Mouse (Mus musculus) layer of hippocampus, adult 6 months (tissue): ENCODE data around the gene Pdzd4. TPM values are rescaled to one million over a fixed set of nuclear protein-coding genes. Genes with fewer than 3 reads are reported as not detected.

Experiments used
- long read RNA-seq, 2 experiments: library from polyadenylated mRNA; unstranded; transcript quantifications; one replicate each; pipeline ENCODE4 v2.0.0; 2019 to 2020
- polyA plus RNA-seq: library from polyadenylated mRNA; unstranded; fragments of <200 nt; fragmentation: Nextera tagmentation; gene quantifications from 2 replicates; pipeline ENCODE4 v1.2.3, GENCODE M21; 2021

Gene Pdzd4
- 1.0 and 1.7 TPM in 2 replicates for polyA plus RNA-seq
- long read RNA-seq, experiment 1, partial matches to known transcripts: 0 of 5 reads
- long read RNA-seq, experiment 1, other reads (novel, unspliced or antisense): 5 of 5 reads
- long read RNA-seq, experiment 2, partial matches to known transcripts: 0 of 9 reads
- long read RNA-seq, experiment 2, other reads (novel, unspliced or antisense): 9 of 9 reads

DNA sequence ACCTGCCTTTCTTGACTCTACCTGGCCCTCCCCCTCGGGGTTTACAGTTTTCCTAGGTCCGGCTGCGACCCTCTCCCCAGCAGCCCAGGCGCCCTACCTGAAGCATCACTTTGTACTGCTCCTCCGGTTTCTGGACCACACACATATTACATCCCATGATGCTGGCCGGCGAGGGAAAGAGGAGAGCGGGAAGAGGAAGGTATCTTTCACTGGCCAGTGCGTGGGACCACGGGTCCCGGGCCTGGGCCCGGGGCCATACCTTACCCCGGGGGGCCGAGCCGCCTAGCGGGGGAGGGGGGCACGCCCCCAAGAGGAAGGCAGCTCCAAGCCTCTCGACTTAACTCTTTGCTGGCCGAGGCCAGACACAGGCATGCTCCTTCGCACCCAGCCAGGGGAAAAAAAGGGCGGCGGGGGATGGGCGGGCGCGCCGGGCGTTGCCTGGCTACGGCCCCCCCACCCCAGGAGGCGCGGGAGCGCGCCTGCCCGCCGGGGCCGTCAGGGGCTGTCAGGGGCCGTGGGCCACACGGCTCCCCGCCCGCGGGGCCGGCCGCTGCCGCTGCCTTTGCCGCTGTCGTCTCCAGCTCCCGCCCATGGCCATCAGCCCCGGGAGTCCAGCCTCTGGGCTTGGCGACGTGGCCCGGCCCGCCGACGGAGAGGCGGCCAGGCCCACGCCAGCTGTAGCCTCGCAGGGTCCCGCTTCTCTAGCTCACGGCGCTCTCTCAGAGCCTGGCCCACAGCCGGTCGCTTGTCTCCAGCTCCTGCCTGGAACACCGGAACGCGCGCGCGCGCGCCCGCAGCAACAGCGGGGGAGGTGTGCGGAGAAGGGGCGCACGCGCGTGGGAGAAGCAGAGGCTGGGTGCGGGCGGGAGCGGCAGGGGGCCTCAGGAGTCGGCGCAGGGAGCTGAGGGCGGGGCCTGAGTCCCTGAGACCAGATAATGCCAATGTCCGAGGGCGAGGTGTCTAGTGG lies at the start of gene Pdzd4:
TSS of gene Pdzd4 (minus strand) at position 785 of the 967 bp plus-strand sequence.

DNA sequence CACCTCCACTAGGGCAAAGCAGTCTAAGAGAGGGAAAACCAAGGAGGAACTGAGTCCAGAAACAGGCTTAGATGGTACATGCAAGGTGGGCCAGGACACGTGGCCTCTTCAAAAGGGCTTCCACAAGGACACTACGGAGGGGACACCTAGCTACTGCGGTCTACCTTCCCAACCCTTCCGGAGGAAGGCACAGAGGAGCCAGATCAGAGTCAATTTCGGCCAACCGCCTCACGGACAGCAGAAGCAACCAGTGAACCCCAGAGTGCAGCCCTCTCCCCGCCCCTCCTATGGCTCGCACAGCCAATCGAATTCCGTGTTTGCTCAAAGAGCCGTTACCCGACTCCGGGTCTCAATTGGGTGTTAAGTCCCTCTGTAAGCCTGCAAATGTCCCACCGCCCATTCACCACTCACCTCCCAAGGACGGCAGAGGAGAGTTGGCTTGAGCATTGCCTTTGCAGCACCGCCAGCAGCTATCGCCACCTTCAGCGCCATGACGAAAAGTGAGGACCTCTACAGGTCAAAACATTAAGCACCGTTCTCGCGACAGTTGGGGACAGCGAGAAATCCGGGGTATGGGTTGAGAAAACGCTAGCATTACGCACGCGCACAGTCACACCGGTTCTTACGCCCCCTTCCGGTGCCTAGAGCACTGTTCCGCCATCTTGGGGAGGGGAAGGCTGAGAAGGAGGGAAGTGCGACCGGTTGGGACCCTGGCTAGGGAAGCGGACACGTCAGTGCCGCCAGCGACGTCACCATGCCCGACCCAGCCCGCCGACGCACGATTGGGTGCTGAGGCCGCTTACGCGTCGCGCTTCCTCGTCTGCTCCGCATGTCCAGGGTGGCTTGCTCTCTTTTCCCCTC lies 38.2 kb downstream of the Pdzd4 start, which contains the start of the genes Idh3g and Ssr4:
TSS of gene Idh3g (minus strand) at position 534 of the 861 bp plus-strand sequence.
TSS of gene Ssr4 (plus strand) at position 665 of the 861 bp plus-strand sequence.

DNA sequence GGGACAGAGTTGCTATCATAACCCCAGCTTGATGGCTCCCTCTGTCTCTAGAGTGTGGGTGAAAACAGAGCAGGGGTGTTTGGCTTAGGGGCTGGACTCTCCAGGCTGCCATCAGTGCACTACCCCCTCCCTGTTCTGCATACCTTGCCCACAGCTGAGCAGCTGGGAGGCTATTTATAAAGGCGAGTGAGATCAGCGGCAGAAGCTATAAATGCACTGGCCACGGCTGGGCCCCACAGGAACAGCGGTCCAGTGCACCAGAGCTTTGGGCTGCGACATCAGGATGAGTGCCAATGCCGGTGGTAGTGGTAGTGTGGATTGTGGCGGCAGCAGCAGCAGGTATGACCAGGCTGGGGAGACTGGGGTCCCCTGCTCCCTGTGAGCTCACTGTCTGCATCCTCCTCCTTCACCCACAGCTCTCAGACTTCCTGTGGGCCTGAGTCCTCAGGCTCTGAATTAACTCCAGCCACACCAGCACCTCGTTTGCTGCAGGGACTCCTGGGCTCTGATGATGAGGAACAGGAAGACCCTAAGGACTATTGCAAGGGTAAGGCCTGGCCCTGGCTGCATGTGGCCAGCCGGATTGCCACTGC lies 50.5 kb downstream of the Pdzd4 start, which contains the start of gene Srpk3:
TSS of gene Srpk3 (plus strand) at position 238 of the 593 bp plus-strand sequence.

DNA sequence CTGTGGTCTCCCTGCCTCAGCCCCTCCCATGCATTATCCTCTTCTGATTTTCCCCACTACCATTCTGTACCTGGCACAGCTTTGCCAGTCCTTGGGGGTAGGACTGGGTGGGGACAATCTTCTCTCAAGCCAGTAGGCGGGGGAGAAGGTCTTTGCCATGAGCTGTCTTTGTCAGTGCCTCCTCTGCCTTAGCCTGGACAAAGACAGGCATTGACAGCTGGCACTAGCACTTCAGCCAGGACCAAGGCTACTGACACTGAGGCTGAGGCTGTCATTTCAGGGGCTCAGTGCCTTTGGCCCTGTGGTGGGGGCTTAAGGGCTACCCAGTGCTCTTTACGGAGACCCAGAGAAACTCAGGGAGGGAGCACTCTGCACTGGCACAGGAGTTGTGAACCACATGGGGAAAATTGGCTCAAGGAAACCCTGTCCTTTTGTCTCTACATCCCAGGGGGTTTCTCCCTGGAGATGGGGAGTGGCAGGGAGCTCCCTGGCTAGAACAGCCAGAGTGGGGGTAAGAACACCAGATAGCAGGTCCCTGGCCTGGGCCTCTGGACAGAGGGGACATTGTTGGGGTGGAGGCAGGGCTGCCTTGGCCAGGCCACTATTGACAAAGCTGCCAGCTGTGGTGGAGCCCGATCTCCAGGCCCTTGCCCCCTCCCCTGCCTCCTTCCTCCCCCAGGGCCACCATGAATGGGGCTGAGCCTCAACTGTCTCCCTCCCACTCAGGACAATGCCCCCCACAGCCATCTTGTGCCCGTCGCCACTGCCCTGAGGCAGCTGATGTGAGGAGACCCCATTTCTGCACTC lies 68.2 kb downstream of the Pdzd4 start, which contains the start of gene Plxnb3:
TSS of gene Plxnb3 (plus strand) at position 757 of the 807 bp plus-strand sequence.

Other genes with a start within 250 kb of the Pdzd4 start
- gene Dusp9, start 185.6 kb downstream of the Pdzd4 start, polyA plus RNA-seq: 0.05 and 0.11 TPM in 2 replicates
- gene Pnck, start 164.9 kb downstream of the Pdzd4 start, polyA plus RNA-seq: 91.8 and 102 TPM in 2 replicates
- gene Slc6a8, start 151.8 kb downstream of the Pdzd4 start, polyA plus RNA-seq: 6.8 and 7.5 TPM in 2 replicates
- gene Bcap31, start 108.8 kb downstream of the Pdzd4 start, polyA plus RNA-seq: 155 and 159 TPM in 2 replicates
- 2.6 and 2.7 TPM in 2 replicates for gene Abcd1, start 108.4 kb downstream of the Pdzd4 start, polyA plus RNA-seq
- gene Plxnb3, start 67.9 kb downstream of the Pdzd4 start, polyA plus RNA-seq: 2.7 and 3.8 TPM in 2 replicates
- 0.50 and 0.78 TPM in 2 replicates for gene Srpk3, start 50.6 kb downstream of the Pdzd4 start, polyA plus RNA-seq
- 198 and 218 TPM in 2 replicates for gene Idh3g, start 38.1 kb downstream of the Pdzd4 start, polyA plus RNA-seq
- gene Ssr4, start 37.9 kb downstream of the Pdzd4 start, polyA plus RNA-seq: 174 and 181 TPM in 2 replicates
- not detected in 2 replicates for gene Avpr2, start 67.1 kb upstream of the Pdzd4 start, polyA plus RNA-seq
- 27.9 and 34.5 TPM in 2 replicates for gene L1cam, start 71.1 kb upstream of the Pdzd4 start, polyA plus RNA-seq
- 0.51 and 0.67 TPM in 2 replicates for gene Arhgap4, start 96.9 kb upstream of the Pdzd4 start, polyA plus RNA-seq
- gene Naa10, start 97.0 kb upstream of the Pdzd4 start, polyA plus RNA-seq: 98.4 and 109 TPM in 2 replicates
- gene Renbp, start 105.9 kb upstream of the Pdzd4 start, polyA plus RNA-seq: 9.4 and 10.0 TPM in 2 replicates
- gene Hcfc1, start 141.4 kb upstream of the Pdzd4 start, polyA plus RNA-seq: 20.0 and 21.0 TPM in 2 replicates
- 4.4 and 5.3 TPM in 2 replicates for gene Irak1, start 198.9 kb upstream of the Pdzd4 start, polyA plus RNA-seq